Mouse (Mus musculus): ENCODE measurements around the gene Plod1. TPM values are rescaled to one million over a fixed set of nuclear protein-coding genes. Genes with fewer than 3 reads are reported as not detected.

Plod1 gene
- polyA plus RNA-seq, 1 experiment from 2014 or later: 32.6 TPM

DNA sequence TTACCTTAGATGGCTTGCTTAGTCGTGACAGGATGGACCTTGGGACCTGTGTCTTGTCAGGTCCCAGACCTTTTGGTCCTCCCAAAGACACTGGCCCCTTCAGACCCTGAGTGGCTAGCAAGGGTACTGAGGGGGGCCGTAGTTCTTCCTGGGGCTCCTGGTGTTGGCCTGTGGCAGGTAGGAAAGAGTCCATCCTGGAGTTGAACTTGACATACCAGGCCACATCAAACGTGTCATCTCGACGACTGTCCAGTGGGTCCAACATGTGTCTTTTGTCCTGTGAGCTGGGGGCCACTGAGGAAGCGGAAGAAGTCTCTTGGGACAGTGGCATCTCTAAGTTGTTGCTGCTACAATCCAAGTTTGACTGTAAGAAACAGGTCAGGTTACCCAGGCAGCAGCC, 70.9 kb downstream of the Plod1 start:
- WGBS: 95% methylated on average over 6 of the region's 6 CpGs
- DNase-seq (ENCODE audit: low spot score) (no peak), ATAC-seq (replicated peaks; ENCODE audit: low FRiP score) (no peak)
- H3K36me3 ChIP-seq (ENCODE audit: control insufficient read depth, insufficient read depth, low read length): peaks cover 28% of the 10 kb centered on the region
- no peaks in the 10 kb centered on the region for H3K9me3 ChIP-seq (ENCODE audit: control insufficient read depth, low read length)
- no peaks in the 10 kb centered on the region for H3K27me3 ChIP-seq (replicated peaks; ENCODE audit: control insufficient read depth, insufficient read depth, low read length)
- H3K9ac ChIP-seq (ENCODE audit: low read depth, low read length): no peak overlapping the region
- no peak overlapping the region for H3K27ac ChIP-seq (ENCODE audit: low read depth, low read length)
- no peak overlapping the region for H3K4me3 ChIP-seq (ENCODE audit: low read depth, low read length)
- peaks cover 17% of the 10 kb centered on the region for H3K4me1 ChIP-seq (replicated peaks; ENCODE audit: control insufficient read depth, insufficient read depth, low read length)
- H3K4me2 ChIP-seq: no peak overlapping the region

GRCm38 (mm10) chr4:147862051-147862450, 74.5 kb downstream of the Plod1 start:
- WGBS: 83% methylated on average over 3 of the region's 3 CpGs
- no peak overlapping the region for H3K9ac ChIP-seq (ENCODE audit: low read depth, low read length)
- no peaks in the 10 kb centered on the region for H3K27me3 ChIP-seq (replicated peaks; ENCODE audit: control insufficient read depth, insufficient read depth, low read length)
- no peaks in the 10 kb centered on the region for H3K9me3 ChIP-seq (ENCODE audit: control insufficient read depth, low read length)
- no peak overlapping the region for H3K27ac ChIP-seq (ENCODE audit: low read depth, low read length)
- no peak overlapping the region for H3K4me2 ChIP-seq
- no peak overlapping the region for H3K4me3 ChIP-seq (ENCODE audit: low read depth, low read length)
- H3K36me3 ChIP-seq (ENCODE audit: control insufficient read depth, insufficient read depth, low read length): peaks cover 32% of the 10 kb centered on the region
- peaks cover 3% of the 10 kb centered on the region for H3K4me1 ChIP-seq (replicated peaks; ENCODE audit: control insufficient read depth, insufficient read depth, low read length)
- DNase-seq (ENCODE audit: low spot score) (no peak), ATAC-seq (replicated peaks; ENCODE audit: low FRiP score) (no peak)

Other genes starting within 250 kb of the Plod1 start
- not detected in 2 replicates for gene Zfp534, start 234.2 kb downstream of the Plod1 start, polyA plus RNA-seq (2014; fragmentation: Nextera tagmentation; extraction: Ambion mirVana)
- 15.1 and 15.7 TPM in 2 replicates for gene Zfp984, start 127.0 kb downstream of the Plod1 start, polyA plus RNA-seq (2014; fragmentation: Nextera tagmentation; extraction: Ambion mirVana)
- 2.9 and 3.1 TPM in 2 replicates for gene Zfp933, start 88.4 kb downstream of the Plod1 start, polyA plus RNA-seq (2014; fragmentation: Nextera tagmentation; extraction: Ambion mirVana)
- 40.7 and 47.4 TPM in 2 replicates for gene Miip, start 68.0 kb downstream of the Plod1 start, polyA plus RNA-seq (2014; fragmentation: Nextera tagmentation; extraction: Ambion mirVana)
- 7.0 and 7.7 TPM in 2 replicates for gene Fv1, start 67.8 kb downstream of the Plod1 start, polyA plus RNA-seq (2014; fragmentation: Nextera tagmentation; extraction: Ambion mirVana)
- gene Mfn2, start 32.1 kb downstream of the Plod1 start, polyA plus RNA-seq (2014; fragmentation: Nextera tagmentation; extraction: Ambion mirVana): 36.0 and 37.6 TPM in 2 replicates
- gene 2510039O18Rik, start 4.1 kb upstream of the Plod1 start, polyA plus RNA-seq (2014; fragmentation: Nextera tagmentation; extraction: Ambion mirVana): 18.6 and 19.2 TPM in 2 replicates
- 1.1 TPM in 1 of 2 replicates, not detected in the other for gene Nppb, start 49.0 kb upstream of the Plod1 start, polyA plus RNA-seq (2014; fragmentation: Nextera tagmentation; extraction: Ambion mirVana)
- 7.2 and 32.9 TPM in 2 replicates for gene Nppa, start 64.0 kb upstream of the Plod1 start, polyA plus RNA-seq (2014; fragmentation: Nextera tagmentation; extraction: Ambion mirVana)
- 2.0 and 2.4 TPM in 2 replicates for gene Clcn6, start 102.1 kb upstream of the Plod1 start, polyA plus RNA-seq (2014; fragmentation: Nextera tagmentation; extraction: Ambion mirVana)
- gene Mthfr, start 102.3 kb upstream of the Plod1 start, polyA plus RNA-seq (2014; fragmentation: Nextera tagmentation; extraction: Ambion mirVana): 15.5 and 16.1 TPM in 2 replicates
- 18.3 and 20.9 TPM in 2 replicates for gene Agtrap, start 151.3 kb upstream of the Plod1 start, polyA plus RNA-seq (2014; fragmentation: Nextera tagmentation; extraction: Ambion mirVana)
- 41.4 and 44.7 TPM in 2 replicates for gene Mad2l2, start 193.6 kb upstream of the Plod1 start, polyA plus RNA-seq (2014; fragmentation: Nextera tagmentation; extraction: Ambion mirVana)
- gene Draxin, start 193.9 kb upstream of the Plod1 start, polyA plus RNA-seq (2014; fragmentation: Nextera tagmentation; extraction: Ambion mirVana): 0.12 and 0.31 TPM in 2 replicates
- 30.6 and 34.4 TPM in 2 replicates for gene Fbxo6, start 215.4 kb upstream of the Plod1 start, polyA plus RNA-seq (2014; fragmentation: Nextera tagmentation; extraction: Ambion mirVana)
- gene Fbxo44, start 223.7 kb upstream of the Plod1 start, polyA plus RNA-seq (2014; fragmentation: Nextera tagmentation; extraction: Ambion mirVana): 2.9 and 3.0 TPM in 2 replicates
- 0.73 and 0.74 TPM in 2 replicates for gene Fbxo2, start 223.9 kb upstream of the Plod1 start, polyA plus RNA-seq (2014; fragmentation: Nextera tagmentation; extraction: Ambion mirVana)

All from liver, embryonic 11.5 days (tissue).